Mouse (Mus musculus): ENCODE data around the gene Dus1l.
"Not testable (repeated sequence)": the region's sequence is repeated elsewhere in the genome, so short reads cannot be mapped to it uniquely, and the experiment has no call there.

Gene Dus1l

GRCm38 (mm10) chr11:120795756-120796613 lies at the start of gene Dus1l:
Gene Dus1l (minus strand): TSS chr11:120796403.
- DNase-seq: peak; percentile 96 to 97

DNA sequence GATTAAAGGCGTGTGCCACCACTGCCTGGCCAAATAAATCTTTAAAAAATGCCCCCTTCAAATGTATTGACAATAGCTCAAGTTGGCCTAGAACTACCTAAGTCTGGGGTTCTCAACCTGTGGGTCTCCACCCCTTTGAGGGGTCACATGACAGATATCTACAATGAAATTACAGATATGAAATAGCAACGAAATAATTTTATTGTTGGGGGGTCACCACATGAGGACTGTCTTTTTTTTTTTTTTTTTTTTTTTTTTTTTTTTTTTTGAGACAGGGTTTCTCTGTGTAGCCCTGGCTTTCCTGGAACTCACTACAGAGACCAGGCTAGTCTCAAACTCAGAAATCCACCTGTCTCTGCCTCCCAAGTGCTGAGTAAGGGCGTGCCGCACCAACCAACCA lies 48.1 kb upstream of the Dus1l start:
- no peak for DNase-seq

DNA sequence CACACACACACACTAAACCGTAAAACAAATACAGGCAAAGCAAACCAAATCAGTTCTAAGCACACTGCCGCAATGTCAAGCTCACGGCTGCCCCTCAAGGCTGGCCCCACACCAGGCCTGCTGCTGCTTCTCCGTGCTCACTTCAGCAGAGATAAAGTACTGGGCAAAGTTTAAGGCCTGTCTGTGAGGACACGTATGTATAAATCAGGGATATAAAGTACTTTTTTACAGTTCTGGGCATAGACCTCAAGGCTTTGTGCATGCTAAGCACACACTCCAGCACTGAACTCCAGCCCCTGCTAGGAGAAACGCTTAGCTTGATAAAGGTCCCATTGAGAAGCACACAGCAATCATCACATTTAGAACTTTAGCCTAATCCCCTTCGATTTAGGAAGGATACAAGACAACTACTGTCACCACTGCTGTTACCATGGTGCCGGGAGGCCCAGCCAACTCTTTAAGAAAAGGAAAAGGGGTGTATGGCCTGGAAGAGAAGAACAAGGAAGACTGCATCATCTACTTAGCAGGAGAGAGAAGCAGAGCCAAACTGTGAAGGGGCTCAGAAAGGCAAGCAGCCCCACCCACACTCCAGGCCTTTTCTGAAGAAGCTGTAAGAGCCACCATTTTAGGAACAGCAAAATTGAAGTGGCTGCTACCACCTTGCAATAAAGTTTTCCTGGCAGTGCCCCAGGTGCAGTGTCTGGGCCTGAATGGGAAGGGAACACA lies 37.5 kb upstream of the Dus1l start:
- no peak for DNase-seq

GRCm38 (mm10) chr11:120832962-120833361 lies 36.8 kb upstream of the Dus1l start:
- DNase-seq: not testable (repeated sequence)

- no peak for DNase-seq
These were observed 35.6 kb upstream of the Dus1l start for GRCm38 (mm10) chr11:120831659-120832440.

GRCm38 (mm10) chr11:120830686-120831085 lies 34.5 kb upstream of the Dus1l start:
- DNase-seq: peak; percentile 75 to 91

GRCm38 (mm10) chr11:120829757-120830532 lies 33.7 kb upstream of the Dus1l start:
- no peak for DNase-seq

- DNase-seq: no peak
These were observed 32.2 kb upstream of the Dus1l start for GRCm38 (mm10) chr11:120828416-120828815.

DNA sequence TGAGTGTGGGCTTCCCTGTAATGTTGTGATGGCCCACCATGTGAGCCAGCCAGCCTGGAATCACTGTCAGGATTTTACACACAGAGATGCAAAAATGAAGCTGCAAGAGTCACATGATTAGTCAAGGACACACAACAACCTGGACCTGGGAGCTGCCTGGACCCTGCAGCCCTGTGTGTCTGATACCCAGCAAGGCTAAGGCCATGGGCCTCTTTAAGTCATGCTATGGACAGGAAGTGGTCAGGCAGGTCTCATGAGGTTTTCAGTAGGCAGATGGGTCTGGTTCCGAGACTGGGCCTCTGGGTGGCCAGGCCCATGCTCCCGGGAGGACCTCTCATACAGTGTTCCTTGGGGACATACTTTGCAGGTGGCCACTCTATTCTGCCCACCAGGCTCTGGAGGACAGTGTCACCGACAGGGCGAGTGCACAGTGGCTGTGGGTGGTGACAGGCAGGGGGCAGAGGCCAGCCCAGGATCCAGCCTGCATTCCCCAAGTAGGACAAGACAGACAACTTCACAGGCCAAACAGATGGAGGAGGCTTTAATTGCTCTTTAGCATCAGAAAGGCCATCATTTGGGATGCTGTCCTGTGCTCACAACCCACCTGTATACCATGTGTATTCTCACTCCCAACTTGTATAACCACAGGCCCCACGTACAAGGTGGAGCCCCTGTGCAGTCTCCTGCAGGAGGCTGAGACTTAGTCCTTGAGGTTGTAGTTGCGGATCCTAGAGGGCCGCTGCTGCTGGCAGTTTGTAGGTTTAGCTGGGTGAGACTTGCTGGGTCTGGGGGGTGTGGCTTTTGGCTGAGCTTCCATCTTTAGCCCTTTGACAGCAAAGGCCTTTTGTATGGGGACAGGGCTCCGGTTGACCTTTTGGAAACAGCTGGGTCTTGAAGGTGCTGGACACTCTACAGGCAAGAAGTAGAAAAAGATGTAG lies 30.1 kb upstream of the Dus1l start:
- no peak for DNase-seq

DNA sequence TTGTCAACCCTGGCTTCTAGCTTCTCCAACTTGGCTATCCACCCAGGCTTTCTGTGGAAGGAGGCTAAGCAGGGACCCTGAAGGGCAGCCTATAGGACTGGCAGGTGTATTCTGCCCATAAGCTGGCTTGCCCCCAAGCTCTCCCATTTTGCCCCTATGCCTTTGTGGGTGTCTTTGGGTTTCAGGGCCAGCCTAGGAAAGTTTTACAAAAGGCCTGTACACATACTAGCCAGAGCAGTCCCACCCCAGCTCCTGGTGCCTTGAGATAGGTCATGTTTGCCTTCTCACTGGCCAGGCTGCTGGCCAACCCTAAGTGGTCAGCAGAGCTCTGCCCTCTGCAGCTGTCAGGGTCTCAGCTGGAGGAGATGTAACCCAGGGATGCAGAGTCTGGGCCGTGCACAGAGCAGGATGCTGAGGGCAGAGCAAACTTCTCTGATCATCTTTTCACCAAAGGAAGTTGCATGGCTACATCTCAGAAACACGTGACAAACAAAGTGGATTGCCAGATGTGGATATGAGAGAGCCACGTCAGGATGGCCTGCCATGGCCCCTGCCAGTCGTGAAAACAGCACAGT lies 29.2 kb upstream of the Dus1l start:
- DNase-seq: no peak

DNA sequence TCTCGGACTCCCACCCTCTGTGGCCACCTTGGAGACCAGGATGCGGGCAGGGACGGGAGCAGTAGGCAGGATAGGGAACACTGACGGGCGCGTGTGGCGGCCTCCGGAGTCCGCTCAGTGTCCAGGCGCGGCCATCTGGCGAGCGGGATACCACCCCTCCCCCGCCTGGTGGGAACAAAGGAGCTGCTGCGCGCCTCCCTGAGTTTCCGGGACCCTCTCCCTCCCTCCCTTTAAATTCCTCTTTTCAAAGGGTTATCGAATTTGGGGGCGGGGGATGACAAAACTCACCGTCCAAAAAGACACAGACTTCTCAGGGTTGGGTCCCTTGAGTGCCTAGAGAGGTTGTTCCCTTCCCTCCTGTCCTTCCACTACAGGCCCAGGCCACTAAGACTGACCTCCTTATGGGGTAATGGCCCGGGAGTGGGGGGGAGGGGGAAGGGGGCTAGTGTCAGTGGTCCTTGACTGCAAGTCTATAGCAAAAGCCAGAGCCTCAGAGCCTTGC lies 28.6 kb upstream of the Dus1l start:
- no peak for DNase-seq

- peak; percentile 95 to 98 for DNase-seq
These were observed 28.0 kb upstream of the Dus1l start, which contains the start of gene Fasn for GRCm38 (mm10) chr11:120823956-120824786. Gene Fasn (minus strand): TSS chr11:120824547.

- peak; percentile 53 to 84 for DNase-seq
These were observed 27.3 kb upstream of the Dus1l start for GRCm38 (mm10) chr11:120823551-120823947.

- DNase-seq: peak; percentile 22 to 59
These were observed 26.8 kb upstream of the Dus1l start for GRCm38 (mm10) chr11:120822831-120823550.

DNA sequence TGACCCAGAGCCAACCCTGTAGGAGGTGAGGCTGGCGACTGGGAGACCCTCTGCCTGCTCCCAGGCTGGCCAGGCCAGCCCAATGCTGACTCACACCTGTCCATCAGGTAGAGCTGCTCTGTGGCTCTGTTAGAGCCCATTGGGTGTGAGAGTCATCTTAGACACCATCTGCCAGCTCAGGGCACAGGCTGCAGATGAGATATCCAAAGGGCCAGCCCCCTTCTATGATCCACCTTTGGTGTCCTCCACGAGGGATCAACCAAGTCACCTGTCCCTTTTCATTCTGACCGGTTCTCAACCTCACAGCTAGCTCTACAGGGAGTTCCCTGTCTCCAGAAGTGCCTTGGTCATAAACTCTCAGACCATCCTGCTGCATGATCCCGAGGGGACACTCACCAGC lies 26.1 kb upstream of the Dus1l start:
- no peak for DNase-seq

GRCm38 (mm10) chr11:120821076-120821922 lies 25.1 kb upstream of the Dus1l start:
- DNase-seq: peak in 1 of 2 experiments; percentile 36

DNA sequence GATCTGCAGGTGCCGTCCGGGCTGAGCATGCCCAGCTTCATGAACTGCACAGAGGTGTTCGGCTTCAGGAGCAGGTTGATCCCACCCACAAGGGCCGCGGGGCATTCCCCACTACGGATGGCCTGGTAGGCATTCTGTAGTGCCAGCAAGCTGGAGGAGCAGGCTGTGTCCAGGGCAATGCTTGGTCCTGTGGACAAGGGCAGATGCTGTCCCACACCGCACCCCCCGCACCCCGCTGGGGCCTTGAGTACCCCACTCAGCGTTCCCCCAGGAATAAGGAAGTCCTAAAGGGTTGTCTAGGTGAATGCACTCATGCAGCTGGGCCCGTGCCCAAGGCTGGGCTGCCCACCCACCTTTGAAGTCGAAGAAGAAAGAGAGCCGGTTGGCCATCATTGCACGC lies 24.3 kb upstream of the Dus1l start:
- DNase-seq: peak in 1 of 2 experiments; percentile 40

- DNase-seq: no peak
These were observed 23.4 kb upstream of the Dus1l start for GRCm38 (mm10) chr11:120819556-120819955.
